Mouse (Mus musculus) myocyte (in vitro differentiated cells): ENCODE results near the gene Slc6a20b. TPM values are rescaled to one million over a fixed set of nuclear protein-coding genes. Genes with fewer than 3 reads are reported as not detected.
A peak's percentile ranks its signal among the peaks of the same experiment; 100 is the strongest.
"Not testable (repeated sequence)": the region's sequence is repeated elsewhere in the genome, so short reads cannot be mapped to it uniquely, and the experiment has no call there.

Experiments used
- H3K27me3 ChIP-seq: one replicate; pipeline ENCODE4 v1.6.1; 2011; ENCODE audit not compliant: control insufficient read depth, insufficient read depth, insufficient read length
- H3K36me3 ChIP-seq: one replicate; pipeline ENCODE4 v1.6.1; 2011; ENCODE audit not compliant: control insufficient read depth, insufficient read depth
- H3K4me2 ChIP-seq: one replicate; pipeline ENCODE4 v1.6.1; 2011; ENCODE audit warnings: low read depth, control low read depth
- H3K4me3 ChIP-seq: one replicate; pipeline ENCODE4 v1.5.1; 2011; ENCODE audit warnings: mild to moderate bottlenecking, control low read depth, moderate library complexity
- H3K79me2 ChIP-seq: one replicate; pipeline ENCODE4 v1.6.1; 2011; ENCODE audit not compliant: control insufficient read depth, insufficient read depth
- H3ac ChIP-seq: one replicate; pipeline ENCODE4 v1.6.1; 2011; ENCODE audit not compliant: control insufficient read depth, insufficient read length
- CEBPB ChIP-seq: IDR thresholded peaks from 2 replicates; pipeline ENCODE4 v1.6.1; 2011; ENCODE audit warnings: mild to moderate bottlenecking, moderate library complexity; ENCODE audit not compliant: poor library complexity, insufficient read depth, severe bottlenecking
- E2F4 ChIP-seq: IDR thresholded peaks from one replicate; pipeline ENCODE4 v1.6.1; 2011; ENCODE audit warnings: mild to moderate bottlenecking, control low read depth, moderate library complexity; ENCODE audit not compliant: insufficient read depth
- MAX ChIP-seq: IDR thresholded peaks from one replicate; pipeline ENCODE4 v1.6.1; 2011; ENCODE audit warnings: low read depth, mild to moderate bottlenecking, control low read depth
- MYOD1 ChIP-seq, 3 experiments: IDR thresholded peaks; one replicate each; pipeline ENCODE4 v1.6.1; 2011; ENCODE audit warnings: control low read depth in 2 of 3, low read depth in 2 of 3, mild to moderate bottlenecking in 2 of 3, moderate library complexity in 1 of 3; ENCODE audit not compliant: insufficient read length in 2 of 3, control insufficient read depth in 1 of 3
- MYOG ChIP-seq, 3 experiments: IDR thresholded peaks; one replicate each; pipeline ENCODE4 v1.6.1; 2011; ENCODE audit warnings: control low read depth in 2 of 3, low read depth in 2 of 3, mild to moderate bottlenecking in 2 of 3; ENCODE audit not compliant: insufficient read length in 2 of 3, control insufficient read depth in 1 of 3, insufficient read depth in 1 of 3
- POLR2A ChIP-seq: IDR thresholded peaks from one replicate; pipeline ENCODE4 v1.6.1; 2011; ENCODE audit warnings: low read depth, mild to moderate bottlenecking, control low read depth, moderate library complexity; ENCODE audit not compliant: insufficient read length
- POLR2AphosphoS2 ChIP-seq: IDR thresholded peaks from one replicate; pipeline ENCODE4 v1.6.1; 2011; ENCODE audit warnings: low read depth, control low read depth; ENCODE audit not compliant: insufficient read length
- REST ChIP-seq: IDR thresholded peaks from one replicate; pipeline ENCODE4 v1.6.1; 2011; ENCODE audit warnings: mild to moderate bottlenecking, control low read depth, moderate library complexity; ENCODE audit not compliant: insufficient read depth, insufficient read length
- SRF ChIP-seq: IDR thresholded peaks from one replicate; pipeline ENCODE4 v1.6.1; 2011; ENCODE audit warnings: low read depth; ENCODE audit not compliant: control insufficient read depth, insufficient read length
- TCF12 ChIP-seq: IDR thresholded peaks from one replicate; pipeline ENCODE4 v1.6.1; 2011; ENCODE audit warnings: mild to moderate bottlenecking, control low read depth; ENCODE audit not compliant: poor library complexity, insufficient read depth, severe bottlenecking
- TCF3 ChIP-seq: IDR thresholded peaks from one replicate; pipeline ENCODE4 v1.6.1; 2011; ENCODE audit warnings: low read depth, control low read depth; ENCODE audit not compliant: insufficient read length
- USF1 ChIP-seq: IDR thresholded peaks from one replicate; pipeline ENCODE4 v1.6.1; 2011; ENCODE audit warnings: low read depth, mild to moderate bottlenecking, control low read depth, moderate library complexity
- polyA plus RNA-seq: library from polyadenylated mRNA; unstranded; fragments of >200 nt; fragmentation: generic; extraction: Trizol; gene quantifications from one replicate; pipeline ENCODE4 v1.2.1, GENCODE M21; 2012; ENCODE audit warnings: missing spikeins

The Slc6a20b gene
- polyA plus RNA-seq: 0.02 TPM

- H3K4me2 ChIP-seq: no peak within 1 kb of the TSS
- no peak for TF ChIP-seq TCF12
- no peak for TF ChIP-seq CEBPB
- no peak for TF ChIP-seq MYOD1 (IDR thresholded peaks at IDR 0.05; ENCODE audit: control insufficient read depth in 1 of 3, insufficient read length in 2 of 3, low read depth in 2 of 3)
- TF ChIP-seq USF1: no peak
- no peak for TF ChIP-seq TCF3
- no peak for TF ChIP-seq MYOG (IDR thresholded peaks at IDR 0.05; ENCODE audit: control insufficient read depth in 1 of 3, insufficient read depth in 1 of 3, insufficient read length in 2 of 3, low read depth in 2 of 3)
- H3K79me2 ChIP-seq: no peaks in the 10 kb centered on the region
- no peaks in the 10 kb centered on the region for H3K36me3 ChIP-seq
- H3ac ChIP-seq: no peak within 1 kb of the TSS
- peaks cover 29% of the 10 kb centered on the region for H3K27me3 ChIP-seq
- no peak within 1 kb of the TSS for H3K4me3 ChIP-seq
Observed at GRCm38 (mm10) chr9:123632281-123632680, at the start of gene Slc6a20b. Gene Slc6a20b (minus strand): TSS chr9:123632565.

DNA sequence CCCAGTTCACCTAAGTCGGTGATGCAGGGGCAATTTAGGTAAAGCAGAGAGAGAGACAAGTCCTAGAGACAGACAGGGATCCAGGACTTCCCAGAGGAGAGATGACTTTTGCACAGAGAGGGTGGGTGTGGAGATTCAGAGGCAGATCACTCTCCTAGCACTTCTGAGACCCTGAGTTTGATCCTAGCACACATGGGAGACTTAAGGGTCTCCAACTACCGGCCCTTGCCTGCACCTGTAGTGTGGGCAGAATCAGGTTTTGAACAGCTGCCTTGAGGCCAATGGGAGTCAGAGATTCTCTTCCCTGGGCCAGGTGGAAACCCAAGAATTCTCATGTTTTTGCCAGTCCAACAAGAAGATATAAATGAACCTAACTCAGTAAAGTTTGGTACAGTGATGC lies 46.8 kb upstream of the Slc6a20b start:
- Histone ChIP-seq H3ac (no peak overlapping the region), H3K79me2 (no peaks in the 10 kb centered on the region), H3K4me3 (no peak overlapping the region), H3K36me3 (no peaks in the 10 kb centered on the region), H3K27me3 (peaks cover 39% of the 10 kb centered on the region), H3K4me2 (no peak overlapping the region)
- TF ChIP-seq CEBPB (no peak), SRF (no peak), USF1 (no peak), MYOD1 (IDR thresholded peaks at IDR 0.05; ENCODE audit: control insufficient read depth in 1 of 3, insufficient read length in 2 of 3, low read depth in 2 of 3) (no peak), MYOG (IDR thresholded peaks at IDR 0.05; ENCODE audit: control insufficient read depth in 1 of 3, insufficient read depth in 1 of 3, insufficient read length in 2 of 3, low read depth in 2 of 3) (no peak), REST (no peak), TCF12 (no peak), MAX (no peak), POLR2A (no peak), TCF3 (no peak), E2F4 (no peak), POLR2AphosphoS2 (no peak)

GRCm38 (mm10) chr9:123678327-123679105 lies 46.2 kb upstream of the Slc6a20b start, which contains the start of the genes Ccr9 and Slc6a20a:
Gene Ccr9 (plus strand): TSS chr9:123678439.
Gene Slc6a20a (minus strand): TSS chr9:123678885.
- H3K79me2 ChIP-seq: no peaks in the 10 kb centered on the region
- no peaks in the 10 kb centered on the region for H3K36me3 ChIP-seq
- H3K4me3 ChIP-seq: no peak within 1 kb of the TSS
- no peak within 1 kb of the TSS for H3ac ChIP-seq
- TF ChIP-seq REST (no peak), MAX (no peak), TCF12 (no peak), MYOD1 (IDR thresholded peaks at IDR 0.05; ENCODE audit: control insufficient read depth in 1 of 3, insufficient read length in 2 of 3, low read depth in 2 of 3) (no peak), E2F4 (no peak), POLR2AphosphoS2 (no peak), SRF (no peak), USF1 (no peak), CEBPB (no peak), TCF3 (no peak), MYOG (IDR thresholded peaks at IDR 0.05; ENCODE audit: control insufficient read depth in 1 of 3, insufficient read depth in 1 of 3, insufficient read length in 2 of 3, low read depth in 2 of 3) (no peak), POLR2A (no peak)
- peaks cover 42% of the 10 kb centered on the region for H3K27me3 ChIP-seq
- no peak within 1 kb of the TSS for H3K4me2 ChIP-seq

DNA sequence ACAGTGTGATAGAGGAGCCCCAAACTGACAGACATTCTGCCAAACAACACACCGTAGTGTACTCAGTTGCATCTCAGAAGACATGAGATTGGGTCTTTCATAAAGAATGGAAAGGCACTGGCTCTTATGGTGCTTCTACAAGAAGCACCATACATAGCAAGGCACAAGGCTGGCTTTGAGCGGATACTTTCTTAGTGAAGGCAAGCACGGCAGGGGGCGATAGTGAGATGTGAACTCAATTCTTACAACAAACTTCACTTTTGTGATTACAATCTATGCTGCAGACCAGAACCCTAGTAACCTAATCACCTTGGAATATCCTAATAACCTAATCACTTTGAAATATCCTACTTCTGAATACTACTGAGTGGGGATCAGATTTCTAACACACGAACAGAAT lies 33.3 kb upstream of the Slc6a20b start:
- no peak for TF ChIP-seq MAX
- no peak for TF ChIP-seq MYOG (IDR thresholded peaks at IDR 0.05; ENCODE audit: control insufficient read depth in 1 of 3, insufficient read depth in 1 of 3, insufficient read length in 2 of 3, low read depth in 2 of 3)
- TF ChIP-seq POLR2A: no peak
- TF ChIP-seq POLR2AphosphoS2: no peak
- TF ChIP-seq SRF: no peak
- no peak for TF ChIP-seq TCF12
- TF ChIP-seq TCF3: no peak
- TF ChIP-seq REST: no peak
- no peak for TF ChIP-seq E2F4
- TF ChIP-seq CEBPB: no peak
- no peak overlapping the region for H3K4me2 ChIP-seq
- H3ac ChIP-seq: no peak overlapping the region
- H3K36me3 ChIP-seq: no peaks in the 10 kb centered on the region
- no peaks in the 10 kb centered on the region for H3K79me2 ChIP-seq
- H3K4me3 ChIP-seq: no peak overlapping the region
- no peaks in the 10 kb centered on the region for H3K27me3 ChIP-seq

GRCm38 (mm10) chr9:123659986-123660676 lies 27.8 kb upstream of the Slc6a20b start:
- not testable (repeated sequence) for H3K4me3 ChIP-seq, H3ac ChIP-seq, H3K27me3 ChIP-seq, H3K36me3 ChIP-seq, H3K79me2 ChIP-seq
- peak overlapping the region; percentile 51 for H3K4me2 ChIP-seq
